Comparison of ENCODE assay signal across 11 mouse cellular contexts in the genomic region with DNA sequence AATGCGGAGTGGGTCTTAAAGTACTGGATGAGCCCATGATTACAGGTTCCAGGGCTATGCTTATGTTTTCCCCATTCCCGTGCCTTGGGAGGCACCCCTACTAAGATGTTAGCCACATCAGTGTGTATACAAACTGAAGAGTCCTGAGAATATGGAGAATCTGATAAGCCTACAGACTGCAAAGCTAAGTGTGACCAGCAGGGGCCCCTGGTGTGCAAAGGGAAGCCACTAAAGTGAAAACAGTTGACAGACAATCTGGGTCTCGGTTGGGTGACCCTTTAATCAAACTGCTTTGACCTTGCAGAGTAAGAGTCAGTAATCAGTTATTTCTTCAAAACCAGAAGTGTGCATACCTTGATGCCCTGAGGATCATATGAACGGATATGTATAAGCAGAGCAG. TPM values are rescaled to one million over a fixed set of nuclear protein-coding genes. Genes with fewer than 3 reads are reported as not detected.
A peak's percentile ranks its signal among the peaks of the same experiment; 100 is the strongest.
DNase-seq lines count a peak whose midpoint lies in the region; ATAC-seq and TF ChIP-seq lines count a peak whose summit lies in the region.
"Had no signal": no experiment of that assay in that cellular context is flagged by ENCODE, and none has a peak within 500 bp of the region (broad histone marks: within the 10 kb centered on the region; RNA-seq: fewer than 3 reads in every experiment).

No protein-coding gene starts in this region.

- WGBS in forebrain, embryonic 13.5 days = 66% methylated on average over 4 of the region's 4 CpGs

- no peaks in the 10 kb centered on the region for H3K4me1 ChIP-seq in E14TG2a.4 (replicated peaks; ENCODE audit: low read depth, low read length)
- no peaks in the 10 kb centered on the region for H3K4me1 ChIP-seq in forebrain, embryonic 13.5 days
- H3K4me1 ChIP-seq: hindbrain, embryonic 12.5 days; limb, embryonic 15.5 days had no signal

- peak; percentile 66 for TF ChIP-seq CTCF in E14TG2a.4 (conservative IDR thresholded peaks at IDR 0.05; ENCODE audit: low read length)

- no peaks in the 10 kb centered on the region for H3K36me3 ChIP-seq in E14TG2a.4 (ENCODE audit: insufficient read depth, low read length)
- H3K36me3 ChIP-seq in forebrain, embryonic 13.5 days (ENCODE audit: poor library complexity, severe bottlenecking) = no peaks in the 10 kb centered on the region
- H3K36me3 ChIP-seq: hindbrain, embryonic 12.5 days; limb, embryonic 15.5 days had no signal

- H3K9ac ChIP-seq in forebrain, embryonic 13.5 days = no peak overlapping the region
- H3K9ac ChIP-seq: hindbrain, embryonic 12.5 days; limb, embryonic 15.5 days had no signal

- H3K9me3 ChIP-seq in E14TG2a.4 (ENCODE audit: low read length) = no peaks in the 10 kb centered on the region
- H3K9me3 ChIP-seq in forebrain, embryonic 13.5 days (replicated peaks) = 0 out of 2 replicates have a peak, but pooled peaks cover 5% of the 10 kb centered on the region
- H3K9me3 ChIP-seq: limb, embryonic 15.5 days had no signal

- H3K27ac ChIP-seq in forebrain, embryonic 13.5 days = no peak overlapping the region
- H3K27ac ChIP-seq: hindbrain, embryonic 12.5 days; limb, embryonic 15.5 days had no signal

- intact Hi-C loops in left cerebral cortex, postnatal 14 days (cut with DNase I) = no loop called here

- H3K27me3 ChIP-seq in E14TG2a.4 (ENCODE audit: insufficient read depth, low read length) = no peaks in the 10 kb centered on the region
- no peaks in the 10 kb centered on the region for H3K27me3 ChIP-seq in forebrain, embryonic 13.5 days
- H3K27me3 ChIP-seq: hindbrain, embryonic 12.5 days; limb, embryonic 15.5 days had no signal

- peak; percentile 11 for DNase-seq in kidney, adult 9 months
- DNase-seq in kidney, adult 8-10 months = no peak
- peak; percentile 2 for DNase-seq in NIH3T3 (ENCODE audit: low read depth)
- peak; percentile 28 for DNase-seq in lung, postnatal 36 days
- DNase-seq in yolk sac, embryonic 10.5 days (ENCODE audit: low spot score) = no peak
- DNase-seq in left cerebral cortex, postnatal 14 days (ENCODE audit: low spot score in 2 of 2) = no peak

- no peak overlapping the region for H3K4me3 ChIP-seq in E14TG2a.4 (replicated peaks; ENCODE audit: low read length)
- no peak overlapping the region for H3K4me3 ChIP-seq in forebrain, embryonic 13.5 days
- H3K4me3 ChIP-seq: hindbrain, embryonic 12.5 days; limb, embryonic 15.5 days had no signal

- no peak for ATAC-seq in forebrain, embryonic 13.5 days
- ATAC-seq: forebrain, embryonic 14.5 days had no signal

- no peak overlapping the region for H3K4me2 ChIP-seq in forebrain, embryonic 13.5 days
- H3K4me2 ChIP-seq: hindbrain, embryonic 12.5 days; limb, embryonic 15.5 days had no signal

RNA-seq across cellular contexts. Expression of gene Htr2a, which starts 21.8 kb away (rescaled TPM):
- 0.65 and 0.71 TPM in 2 replicates for polyA plus RNA-seq in forebrain, embryonic 13.5 days (2015; fragmentation: Nextera tagmentation; extraction: Ambion mirVana)
- total RNA-seq in left cerebral cortex, postnatal 14 days (2021) = 10 to 100 TPM; 18.2 to 26.5 TPM

Comparison
In these comparisons a context has a peak if more than half of its experiments do, and no peak if none do; other contexts are left out.
1. DNase-seq: peak in kidney, adult 9 months (single experiment), NIH3T3 (single experiment) and lung, postnatal 36 days (single experiment); none in kidney, adult 8-10 months (0 of 2), yolk sac, embryonic 10.5 days (single experiment) and left cerebral cortex, postnatal 14 days (0 of 2).